Mouse (Mus musculus) midbrain, embryonic 16.5 days (tissue): ENCODE data around the gene Kifc3. TPM values are rescaled to one million over a fixed set of nuclear protein-coding genes. Genes with fewer than 3 reads are reported as not detected.

Source experiments
- polyA plus RNA-seq: library from polyadenylated mRNA; unstranded; fragments of >200 nt; fragmentation: Nextera tagmentation; extraction: Ambion mirVana; gene quantifications from 2 replicates; pipeline ENCODE4 v1.2.1, GENCODE M21; 2015

Gene Kifc3
- polyA plus RNA-seq, 1 experiment from 2014 or later: 31.1 TPM

Other genes with a start within 250 kb of the Kifc3 start
- 147 and 153 TPM in 2 replicates for gene Adgrg1, start 228.1 kb downstream of the Kifc3 start, polyA plus RNA-seq
- 0.56 and 0.64 TPM in 2 replicates for gene Adgrg3, start 185.1 kb downstream of the Kifc3 start, polyA plus RNA-seq
- 2.4 and 2.5 TPM in 2 replicates for gene Drc7, start 147.7 kb downstream of the Kifc3 start, polyA plus RNA-seq
- gene Katnb1, start 121.6 kb downstream of the Kifc3 start, polyA plus RNA-seq: 43.4 and 50.2 TPM in 2 replicates
- 0.51 and 0.67 TPM in 2 replicates for gene Cngb1, start 103.8 kb upstream of the Kifc3 start, polyA plus RNA-seq
- 2.7 and 2.8 TPM in 2 replicates for gene Tepp, start 107.8 kb upstream of the Kifc3 start, polyA plus RNA-seq
- 16.2 and 17.5 TPM in 2 replicates for gene Zfp319, start 129.1 kb upstream of the Kifc3 start, polyA plus RNA-seq
- gene Usb1, start 129.5 kb upstream of the Kifc3 start, polyA plus RNA-seq: 35.5 and 38.2 TPM in 2 replicates
- 14.1 and 14.4 TPM in 2 replicates for gene Mmp15, start 149.5 kb upstream of the Kifc3 start, polyA plus RNA-seq
- 122 and 128 TPM in 2 replicates for gene Cfap20, start 232.1 kb upstream of the Kifc3 start, polyA plus RNA-seq